8 mouse cellular contexts compared by ENCODE assay signal in genomic region chrX:103563531-103564246, GRCm38 (mm10).
DNase-seq lines count a peak whose midpoint lies in the region; ATAC-seq lines count a peak whose summit lies in the region.

No protein-coding gene starts in this region.

- peak overlapping the region; percentile 70 for H3K27ac ChIP-seq in hindbrain, embryonic 12.5 days
- H3K27ac ChIP-seq in midbrain, embryonic 12.5 days (replicated peaks) = peak overlapping the region; percentile 56
- H3K27ac ChIP-seq in stomach, embryonic 15.5 days = peak overlapping the region; percentile 27; the same call in 1 of the 2 replicates

- H3K4me3 ChIP-seq in hindbrain, embryonic 12.5 days = no peak overlapping the region
- no peak overlapping the region for H3K4me3 ChIP-seq in midbrain, embryonic 12.5 days
- H3K4me3 ChIP-seq in stomach, embryonic 15.5 days (replicated peaks) = no peak overlapping the region

- no peak overlapping the region for H3K4me2 ChIP-seq in hindbrain, embryonic 12.5 days (replicated peaks)
- H3K4me2 ChIP-seq in midbrain, embryonic 12.5 days (replicated peaks) = no peak overlapping the region
- no peak overlapping the region for H3K4me2 ChIP-seq in stomach, embryonic 15.5 days

- peak; percentile 88 for ATAC-seq in cerebellum, adult (ENCODE audit: insufficient number of reproducible peaks, low FRiP score, low TSS enrichment)
- peak; percentile 98 for ATAC-seq in hindbrain, embryonic 12.5 days (ENCODE audit: low FRiP score)
- ATAC-seq in midbrain, embryonic 12.5 days (ENCODE audit: low FRiP score, low read depth) = peak; percentile 92
- peak; percentile 73; the same call in 1 of the 2 replicates for ATAC-seq in stomach, embryonic 15.5 days (ENCODE audit: insufficient read depth, low FRiP score, low read depth)

- H3K4me1 ChIP-seq in hindbrain, embryonic 12.5 days = peaks cover 7% of the 10 kb centered on the region; the same call in 1 of the 2 replicates
- no peaks in the 10 kb centered on the region; the same call in 1 of the 2 replicates for H3K4me1 ChIP-seq in midbrain, embryonic 12.5 days
- 0 out of 2 replicates have a peak, but pooled peaks cover 4% of the 10 kb centered on the region for H3K4me1 ChIP-seq in stomach, embryonic 15.5 days

- 42% methylated on average over 8 of the region's 8 CpGs for WGBS in hindbrain, embryonic 12.5 days
- WGBS in midbrain, embryonic 12.5 days = 60% methylated on average over 8 of the region's 8 CpGs
- 49% methylated on average over 8 of the region's 8 CpGs for WGBS in stomach, embryonic 15.5 days

- no peaks in the 10 kb centered on the region for H3K36me3 ChIP-seq in hindbrain, embryonic 12.5 days
- H3K36me3 ChIP-seq in midbrain, embryonic 12.5 days = no peaks in the 10 kb centered on the region
- H3K36me3 ChIP-seq in stomach, embryonic 15.5 days = no peaks in the 10 kb centered on the region

- DNase-seq in adrenal gland, adult 18-20 months (ENCODE audit: low spot score in 2 of 2) = peak; percentile 43 to 60
- peak; percentile 60 to 87 for DNase-seq in frontal cortex, postnatal 25 days (ENCODE audit: low spot score in 2 of 2)
- peak; percentile 71 to 79 for DNase-seq in layer of hippocampus, postnatal 25 days (ENCODE audit: extremely low spot score in 1 of 2, low spot score in 1 of 2)
- DNase-seq in spleen, postnatal 14 days (ENCODE audit: low spot score in 2 of 2) = no peak

- no peak overlapping the region for H3K9ac ChIP-seq in hindbrain, embryonic 12.5 days
- no peak overlapping the region for H3K9ac ChIP-seq in midbrain, embryonic 12.5 days (replicated peaks)
- H3K9ac ChIP-seq in stomach, embryonic 15.5 days = no peak overlapping the region

- no peaks in the 10 kb centered on the region for H3K27me3 ChIP-seq in hindbrain, embryonic 12.5 days
- H3K27me3 ChIP-seq in midbrain, embryonic 12.5 days = no peaks in the 10 kb centered on the region
- H3K27me3 ChIP-seq in stomach, embryonic 15.5 days (replicated peaks) = no peaks in the 10 kb centered on the region

- no peaks in the 10 kb centered on the region for H3K9me3 ChIP-seq in hindbrain, embryonic 12.5 days (replicated peaks)
- no peaks in the 10 kb centered on the region for H3K9me3 ChIP-seq in midbrain, embryonic 12.5 days
- no peaks in the 10 kb centered on the region for H3K9me3 ChIP-seq in stomach, embryonic 15.5 days

Comparison
In these comparisons a context has a peak if more than half of its experiments do, and no peak if none do; other contexts are left out.
1. DNase-seq: peak in adrenal gland, adult 18-20 months (2 of 2), frontal cortex, postnatal 25 days (2 of 2) and layer of hippocampus, postnatal 25 days (2 of 2); none in spleen, postnatal 14 days (0 of 2).
2. Peak in every context shown above with its lines, with median percentiles within 50 percentile points of each other: ATAC-seq and H3K27ac ChIP-seq.